ENCODE assay signal across 21 mouse cellular contexts in genomic region chr2:179690571-179690970, GRCm38 (mm10).
DNase-seq lines count a peak whose midpoint lies in the region; ATAC-seq and TF ChIP-seq lines count a peak whose summit lies in the region.
"Had no signal": no experiment of that assay in that cellular context is flagged by ENCODE, and none has a peak within 500 bp of the region (broad histone marks: within the 10 kb centered on the region; RNA-seq: fewer than 3 reads in every experiment).

No protein-coding gene starts in this region.

- H3K4me3 ChIP-seq in forebrain, postnatal 0 days (ENCODE audit: low read depth, low read length), result no peak overlapping the region
- no peak overlapping the region for H3K4me3 ChIP-seq in forebrain, embryonic 12.5 days (replicated peaks)
- H3K4me3 ChIP-seq in lung, embryonic 14.5 days (ENCODE audit: low read depth, low read length), result no peak overlapping the region
- no peak overlapping the region for H3K4me3 ChIP-seq in lung, adult 2 months (replicated peaks; ENCODE audit: extremely low read depth, low read depth, low read length)
- no peak overlapping the region for H3K4me3 ChIP-seq in lung, postnatal 0 days (ENCODE audit: low read depth, low read length)
- H3K4me3 ChIP-seq: embryonic facial prominence, embryonic 13.5 days; forebrain, embryonic 13.5 days; heart, embryonic 13.5 days; hindbrain, embryonic 15.5 days had no signal

- DNase-seq in forebrain, postnatal 0 days, result no peak
- DNase-seq in lung, embryonic 14.5 days, result peak; percentile 45
- DNase-seq in lung, adult 2 months, result no peak
- no peak for DNase-seq in lung, postnatal 0 days (ENCODE audit: low spot score)
- DNase-seq in lung, postnatal 4 days, result peak; percentile 22 to 62
- no peak for DNase-seq in frontal cortex, adult 2 months (ENCODE audit: extremely low spot score in 1 of 2, low spot score in 1 of 2)
- DNase-seq: adrenal gland, postnatal 14 days; B cell, adult 2 months; cerebellum, adult 11-12 months; cerebellum, adult 9-10 months; cerebellum, postnatal 36 days; gastrocnemius, postnatal 36 days; heart, adult 11 months; heart, postnatal 36 days had no signal

- no peaks in the 10 kb centered on the region for H3K27me3 ChIP-seq in forebrain, postnatal 0 days (ENCODE audit: insufficient read depth, low read length)
- no peaks in the 10 kb centered on the region for H3K27me3 ChIP-seq in forebrain, embryonic 12.5 days
- H3K27me3 ChIP-seq in lung, embryonic 14.5 days (ENCODE audit: insufficient read depth, low read length), result no peaks in the 10 kb centered on the region
- H3K27me3 ChIP-seq in lung, postnatal 0 days (replicated peaks; ENCODE audit: insufficient read depth, low read length), result no peaks in the 10 kb centered on the region
- H3K27me3 ChIP-seq: forebrain, embryonic 13.5 days; hindbrain, embryonic 15.5 days had no signal

- TF ChIP-seq EP300 in lung, postnatal 0 days (IDR thresholded peaks at IDR 0.05), result no peak

- no peak for TF ChIP-seq POLR2A in lung, adult 2 months (IDR thresholded peaks at IDR 0.05; ENCODE audit: borderline replicate concordance, extremely low read depth, low read depth, low read length)

- 32% methylated on average over 7 of the region's 7 CpGs for WGBS in forebrain, postnatal 0 days
- 52% methylated on average over 7 of the region's 7 CpGs for WGBS in forebrain, embryonic 12.5 days
- WGBS in lung, embryonic 14.5 days, result 20% methylated on average over 7 of the region's 7 CpGs
- 29% methylated on average over 7 of the region's 7 CpGs for WGBS in lung, adult 2 months
- WGBS in lung, postnatal 0 days, result 31% methylated on average over 7 of the region's 7 CpGs

- H3K4me2 ChIP-seq in forebrain, postnatal 0 days (ENCODE audit: low read depth), result no peak overlapping the region
- H3K4me2 ChIP-seq in forebrain, embryonic 12.5 days, result no peak overlapping the region
- no peak overlapping the region for H3K4me2 ChIP-seq in lung, embryonic 14.5 days
- no peak overlapping the region for H3K4me2 ChIP-seq in lung, postnatal 0 days (replicated peaks; ENCODE audit: low read depth, low read length)
- H3K4me2 ChIP-seq: embryonic facial prominence, embryonic 13.5 days; forebrain, embryonic 13.5 days; heart, embryonic 13.5 days; hindbrain, embryonic 15.5 days had no signal

- H3K36me3 ChIP-seq in forebrain, postnatal 0 days (ENCODE audit: insufficient read depth), result no peaks in the 10 kb centered on the region
- no peaks in the 10 kb centered on the region for H3K36me3 ChIP-seq in forebrain, embryonic 12.5 days (replicated peaks)
- H3K36me3 ChIP-seq in lung, embryonic 14.5 days (ENCODE audit: insufficient read depth), result no peaks in the 10 kb centered on the region
- no peaks in the 10 kb centered on the region for H3K36me3 ChIP-seq in lung, postnatal 0 days (ENCODE audit: insufficient read depth, low read length)
- H3K36me3 ChIP-seq: embryonic facial prominence, embryonic 13.5 days; G1E; heart, embryonic 13.5 days; hindbrain, embryonic 15.5 days had no signal

- ATAC-seq in forebrain, postnatal 0 days, result peak; percentile 33; the same call in 1 of the 2 replicates
- no peak for ATAC-seq in forebrain, embryonic 12.5 days (ENCODE audit: low FRiP score)
- ATAC-seq in lung, embryonic 14.5 days (ENCODE audit: insufficient read depth), result peak; percentile 47
- ATAC-seq in lung, postnatal 0 days, result peak; percentile 49
- ATAC-seq: CD4-positive, CD25-positive, alpha-beta regulatory T cell, adult 4 months; forebrain, embryonic 13.5 days had no signal

- H3K4me1 ChIP-seq in forebrain, postnatal 0 days (ENCODE audit: insufficient read depth), result 0 out of 2 replicates have a peak, but pooled peaks cover 5% of the 10 kb centered on the region
- H3K4me1 ChIP-seq in forebrain, embryonic 12.5 days, result peaks cover 34% of the 10 kb centered on the region
- no peaks in the 10 kb centered on the region; the same call in 1 of the 2 replicates for H3K4me1 ChIP-seq in lung, embryonic 14.5 days (ENCODE audit: insufficient read depth)
- no peaks in the 10 kb centered on the region for H3K4me1 ChIP-seq in lung, adult 2 months (ENCODE audit: control insufficient read depth, insufficient read depth, low read length)
- no peaks in the 10 kb centered on the region for H3K4me1 ChIP-seq in lung, postnatal 0 days (ENCODE audit: insufficient read depth, low read depth, low read length)
- H3K4me1 ChIP-seq: heart, embryonic 13.5 days had no signal

- no peak for TF ChIP-seq CTCF in forebrain, postnatal 0 days (IDR thresholded peaks at IDR 0.05; ENCODE audit: low read depth)
- no peak for TF ChIP-seq CTCF in lung, embryonic 14.5 days (IDR thresholded peaks at IDR 0.05; ENCODE audit: low read depth)
- no peak for TF ChIP-seq CTCF in lung, adult 2 months (IDR thresholded peaks at IDR 0.05; ENCODE audit: insufficient read depth, low read length)
- no peak for TF ChIP-seq CTCF in lung, postnatal 0 days (IDR thresholded peaks at IDR 0.05)

- no peak overlapping the region for H3K9ac ChIP-seq in forebrain, postnatal 0 days
- H3K9ac ChIP-seq in forebrain, embryonic 12.5 days, result no peak overlapping the region
- no peak overlapping the region for H3K9ac ChIP-seq in lung, embryonic 14.5 days
- no peak overlapping the region for H3K9ac ChIP-seq in lung, postnatal 0 days (replicated peaks; ENCODE audit: low read depth)
- H3K9ac ChIP-seq: embryonic facial prominence, embryonic 13.5 days; forebrain, embryonic 13.5 days; heart, embryonic 13.5 days; hindbrain, embryonic 15.5 days had no signal

- H3K27ac ChIP-seq in forebrain, postnatal 0 days (ENCODE audit: low read depth, low read length), result no peak overlapping the region
- H3K27ac ChIP-seq in forebrain, embryonic 12.5 days, result no peak overlapping the region
- no peak overlapping the region for H3K27ac ChIP-seq in lung, embryonic 14.5 days (ENCODE audit: low read depth)
- H3K27ac ChIP-seq in lung, postnatal 0 days (ENCODE audit: low read length), result no peak overlapping the region
- H3K27ac ChIP-seq: embryonic facial prominence, embryonic 13.5 days; forebrain, embryonic 13.5 days; heart, embryonic 13.5 days; hindbrain, embryonic 15.5 days had no signal

- H3K9me3 ChIP-seq in forebrain, postnatal 0 days (ENCODE audit: low read length), result no peaks in the 10 kb centered on the region
- no peaks in the 10 kb centered on the region for H3K9me3 ChIP-seq in forebrain, embryonic 12.5 days
- no peaks in the 10 kb centered on the region for H3K9me3 ChIP-seq in lung, embryonic 14.5 days (ENCODE audit: low read depth, low read length)
- H3K9me3 ChIP-seq in lung, postnatal 0 days (ENCODE audit: low read length), result no peaks in the 10 kb centered on the region
- H3K9me3 ChIP-seq: embryonic facial prominence, embryonic 13.5 days; forebrain, embryonic 13.5 days; heart, embryonic 13.5 days; hindbrain, embryonic 15.5 days had no signal

Comparison
In these comparisons a context has a peak if more than half of its experiments do, and no peak if none do; other contexts are left out.
1. DNase-seq: peak in lung, embryonic 14.5 days (single experiment) and lung, postnatal 4 days (2 of 2); none in forebrain, postnatal 0 days (single experiment), lung, adult 2 months (single experiment), lung, postnatal 0 days (single experiment) and frontal cortex, adult 2 months (0 of 2).